Mouse (Mus musculus) ES-Bruce4 (cell line): ENCODE results near the gene Efcab12.

Experiments
- CTCF ChIP-seq: IDR thresholded peaks from one replicate; pipeline ENCODE4 v1.8.1; 2011; ENCODE audit warnings: low read depth, low read length
- EP300 ChIP-seq: IDR thresholded peaks from 2 replicates; pipeline ENCODE4 v1.6.1; 2011; ENCODE audit warnings: low read depth, low read length; ENCODE audit not compliant: insufficient read depth
- POLR2A ChIP-seq: IDR thresholded peaks from one replicate; pipeline ENCODE4 v1.8.1; 2011; ENCODE audit warnings: low read length; ENCODE audit not compliant: insufficient read depth

- TF ChIP-seq CTCF, result no peak
- TF ChIP-seq EP300, result no peak
- no peak for TF ChIP-seq POLR2A
These were observed 63.7 kb downstream of the Efcab12 start, which contains the start of gene Cand2 for GRCm38 (mm10) chr6:115774501-115774921.
